ENCODE assay signal across 9 mouse cellular contexts in the genomic region with DNA sequence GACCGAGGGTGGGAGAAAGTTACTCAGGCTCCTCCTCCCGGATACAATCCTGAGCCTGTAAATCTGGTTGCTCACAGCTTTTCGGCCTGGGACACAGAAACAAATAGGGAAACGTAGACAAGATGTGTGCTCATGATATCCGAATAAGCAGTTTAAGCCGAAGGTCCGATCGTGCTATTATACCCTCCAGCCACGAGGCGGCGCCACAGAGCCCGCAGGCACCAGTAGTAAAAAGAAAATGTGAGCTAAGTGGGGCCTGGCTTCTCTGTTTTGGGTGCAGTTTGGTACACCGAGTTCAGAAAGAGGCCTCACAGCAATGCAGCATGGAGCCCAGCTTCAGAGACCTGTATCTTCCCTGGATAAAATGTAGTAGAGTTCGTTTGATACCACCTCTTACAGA. TPM values are rescaled to one million over a fixed set of nuclear protein-coding genes. Genes with fewer than 3 reads are reported as not detected.
DNase-seq lines count a peak whose midpoint lies in the region; ATAC-seq lines count a peak whose summit lies in the region.
"Had no signal": no experiment of that assay in that cellular context is flagged by ENCODE, and none has a peak within 500 bp of the region (broad histone marks: within the 10 kb centered on the region; RNA-seq: fewer than 3 reads in every experiment).

No protein-coding gene starts in this region.

- no peak overlapping the region for H3K27ac ChIP-seq in neural tube, embryonic 15.5 days (replicated peaks)
- H3K27ac ChIP-seq in embryonic facial prominence, embryonic 10.5 days (replicated peaks), result no peak overlapping the region

- no peak for ATAC-seq in neural tube, embryonic 15.5 days (ENCODE audit: low FRiP score)

- no peaks in the 10 kb centered on the region for H3K9me3 ChIP-seq in neural tube, embryonic 15.5 days (replicated peaks)
- no peaks in the 10 kb centered on the region for H3K9me3 ChIP-seq in embryonic facial prominence, embryonic 10.5 days

- 64% methylated on average over 14 of the region's 14 CpGs for WGBS in neural tube, embryonic 15.5 days
- WGBS in embryonic facial prominence, embryonic 10.5 days, result 67% methylated on average over 14 of the region's 14 CpGs

- no peak overlapping the region for H3K4me3 ChIP-seq in neural tube, embryonic 15.5 days (replicated peaks)
- no peak overlapping the region for H3K4me3 ChIP-seq in embryonic facial prominence, embryonic 10.5 days

- DNase-seq in cerebellum, postnatal 10 days, result peak; percentile 46 to 55
- DNase-seq in cerebellum, adult 9-11 months, result no peak
- DNase-seq in neural tube, embryonic 10.5 days (ENCODE audit: extremely low spot score, low spot score), result peak; percentile 31
- DNase-seq in embryonic facial prominence, embryonic 10.5 days (ENCODE audit: low spot score), result peak; percentile 44
- peak; percentile 35 to 78 for DNase-seq in kidney, postnatal 36 days
- peak; percentile 2 to 43 for DNase-seq in natural killer cell, adult 2 months (ENCODE audit: low spot score in 2 of 2)
- peak; percentile 64 for DNase-seq in yolk sac, embryonic 10.5 days (ENCODE audit: low spot score)

- no peak overlapping the region for H3K9ac ChIP-seq in neural tube, embryonic 15.5 days (replicated peaks)

- no peak overlapping the region for H3K4me2 ChIP-seq in neural tube, embryonic 15.5 days

- no peaks in the 10 kb centered on the region for H3K27me3 ChIP-seq in neural tube, embryonic 15.5 days (replicated peaks)
- no peaks in the 10 kb centered on the region for H3K27me3 ChIP-seq in embryonic facial prominence, embryonic 10.5 days (replicated peaks; ENCODE audit: low read depth, poor library complexity, severe bottlenecking)

- H3K4me1 ChIP-seq in neural tube, embryonic 15.5 days, result no peaks in the 10 kb centered on the region
- H3K4me1 ChIP-seq in embryonic facial prominence, embryonic 10.5 days, result peaks cover 12% of the 10 kb centered on the region

- no peaks in the 10 kb centered on the region for H3K36me3 ChIP-seq in neural tube, embryonic 15.5 days
- no peaks in the 10 kb centered on the region for H3K36me3 ChIP-seq in embryonic facial prominence, embryonic 10.5 days (replicated peaks)
- H3K36me3 ChIP-seq: G1E had no signal

RNA-seq across cellular contexts. Expression of gene Cdk1, which starts 46.5 kb away (rescaled TPM):
- 54.8 and 142 TPM in 2 replicates for polyA plus RNA-seq in neural tube, embryonic 15.5 days (2015; fragmentation: Nextera tagmentation; extraction: Ambion mirVana)
- polyA plus RNA-seq in embryonic facial prominence, embryonic 10.5 days (2016; fragmentation: Nextera tagmentation; extraction: Ambion mirVana), result 534 and 541 TPM in 2 replicates
